Mouse (Mus musculus): ENCODE measurements around the gene Jkamp. TPM values are rescaled to one million over a fixed set of nuclear protein-coding genes. Genes with fewer than 3 reads are reported as not detected.

The Jkamp gene
- polyA plus RNA-seq, 1 experiment from 2014 or later: 112 TPM

GRCm38 (mm10) chr12:72057780-72058179 is 27.6 kb upstream of the Jkamp start:
- no peaks in the 10 kb centered on the region for H3K27me3 ChIP-seq
- no peak overlapping the region for H3K4me2 ChIP-seq
- no peaks in the 10 kb centered on the region for H3K9me3 ChIP-seq (replicated peaks)
- H3K4me3 ChIP-seq: no peak overlapping the region
- H3K4me1 ChIP-seq: no peaks in the 10 kb centered on the region
- no peak for ATAC-seq
- H3K9ac ChIP-seq: no peak overlapping the region
- no peaks in the 10 kb centered on the region for H3K36me3 ChIP-seq (ENCODE audit: poor library complexity, severe bottlenecking)
- no peak overlapping the region for H3K27ac ChIP-seq
- WGBS: 87% methylated on average over 1 of the region's 1 CpGs

- ATAC-seq: peak; percentile 31
- Histone ChIP-seq H3K27ac (0 out of 2 replicates have a peak overlapping the region, but pooled peaks have one; percentile 82), H3K4me3 (peak overlapping the region; percentile 74), H3K9ac (peak overlapping the region; percentile 80), H3K4me1 (peaks cover 13% of the 10 kb centered on the region), H3K36me3 (ENCODE audit: poor library complexity, severe bottlenecking) (0 out of 2 replicates have a peak, but pooled peaks cover 4% of the 10 kb centered on the region), H3K27me3 (peaks cover 25% of the 10 kb centered on the region), H3K4me2 (peak overlapping the region; percentile 96), H3K9me3 (replicated peaks) (no peaks in the 10 kb centered on the region)
- WGBS: 4% methylated on average over 40 of the region's 40 CpGs
Measured at GRCm38 (mm10) chr12:72069626-72070326, 15.6 kb upstream of the Jkamp start.

- H3K4me1 ChIP-seq: peaks cover 13% of the 10 kb centered on the region
- peak within 1 kb of the TSS; percentile 80 for H3K9ac ChIP-seq
- H3K9me3 ChIP-seq (replicated peaks): no peaks in the 10 kb centered on the region
- peak within 1 kb of the TSS; percentile 96 for H3K4me2 ChIP-seq
- ATAC-seq: peak; percentile 89
- under 1% methylated on average over 94 of the region's 94 CpGs for WGBS
- peaks cover 25% of the 10 kb centered on the region for H3K27me3 ChIP-seq
- 0 out of 2 replicates have a peak, but pooled peaks cover 6% of the 10 kb centered on the region for H3K36me3 ChIP-seq (ENCODE audit: poor library complexity, severe bottlenecking)
- peak within 1 kb of the TSS; percentile 74 for H3K4me3 ChIP-seq
- H3K27ac ChIP-seq: peak within 1 kb of the TSS; percentile 82
Measured at GRCm38 (mm10) chr12:72070327-72071269, 14.8 kb upstream of the Jkamp start, which contains the start of gene Gpr135. Gene Gpr135 (minus strand): TSS chr12:72071125.

- Histone ChIP-seq H3K27me3 (no peaks in the 10 kb centered on the region), H3K9me3 (replicated peaks) (no peaks in the 10 kb centered on the region), H3K4me3 (no peak overlapping the region), H3K4me2 (no peak overlapping the region), H3K36me3 (ENCODE audit: poor library complexity, severe bottlenecking) (0 out of 2 replicates have a peak, but pooled peaks cover 6% of the 10 kb centered on the region), H3K27ac (no peak overlapping the region), H3K4me1 (peaks cover 5% of the 10 kb centered on the region; the same call in 1 of the 2 replicates), H3K9ac (no peak overlapping the region)
- no peak for ATAC-seq
- 91% methylated on average over 3 of the region's 3 CpGs for WGBS
Measured at GRCm38 (mm10) chr12:72078248-72078647, 7.1 kb upstream of the Jkamp start.

GRCm38 (mm10) chr12:72081961-72082360 is 3.4 kb upstream of the Jkamp start:
- H3K9me3 ChIP-seq (replicated peaks): no peaks in the 10 kb centered on the region
- 77% methylated on average over 3 of the region's 3 CpGs for WGBS
- H3K27ac ChIP-seq: no peak overlapping the region
- peaks cover 22% of the 10 kb centered on the region for H3K4me1 ChIP-seq
- H3K27me3 ChIP-seq: no peaks in the 10 kb centered on the region
- no peak for ATAC-seq
- H3K36me3 ChIP-seq (ENCODE audit: poor library complexity, severe bottlenecking): no peaks in the 10 kb centered on the region
- no peak overlapping the region for H3K4me2 ChIP-seq
- no peak overlapping the region for H3K4me3 ChIP-seq
- H3K9ac ChIP-seq: no peak overlapping the region

GRCm38 (mm10) chr12:72082370-72082769 is 3.0 kb upstream of the Jkamp start:
- ATAC-seq: no peak
- H3K36me3 ChIP-seq (ENCODE audit: poor library complexity, severe bottlenecking): no peaks in the 10 kb centered on the region
- peaks cover 25% of the 10 kb centered on the region for H3K4me1 ChIP-seq
- no peaks in the 10 kb centered on the region for H3K27me3 ChIP-seq
- H3K4me3 ChIP-seq: no peak overlapping the region
- H3K4me2 ChIP-seq: peak overlapping the region; percentile 27
- H3K27ac ChIP-seq: no peak overlapping the region
- 46% methylated on average over 18 of the region's 18 CpGs for WGBS
- H3K9ac ChIP-seq: no peak overlapping the region
- H3K9me3 ChIP-seq (replicated peaks): no peaks in the 10 kb centered on the region

DNA sequence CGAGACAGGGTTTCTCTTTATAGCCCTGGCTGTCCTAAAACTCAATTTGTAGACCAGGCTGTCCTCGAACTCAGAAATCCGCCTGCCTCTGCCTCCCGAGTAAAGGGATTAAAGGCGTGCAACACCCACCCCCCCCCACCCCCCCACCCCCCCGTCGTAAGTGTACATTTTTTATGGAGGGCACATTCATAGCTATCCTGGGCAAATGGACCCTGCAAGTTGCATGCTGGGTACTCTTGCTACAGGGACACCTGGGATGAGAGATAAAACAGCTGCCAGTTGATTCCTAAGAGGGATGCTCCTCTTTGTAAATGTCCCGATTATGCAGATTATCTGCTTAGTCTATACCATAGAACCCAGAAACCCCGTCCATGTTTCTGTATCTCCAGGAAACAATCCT is 2.1 kb upstream of the Jkamp start:
- Histone ChIP-seq H3K27ac (no peak overlapping the region), H3K9me3 (replicated peaks) (no peaks in the 10 kb centered on the region), H3K4me3 (no peak overlapping the region), H3K36me3 (ENCODE audit: poor library complexity, severe bottlenecking) (no peaks in the 10 kb centered on the region), H3K4me1 (peaks cover 34% of the 10 kb centered on the region), H3K27me3 (no peaks in the 10 kb centered on the region), H3K9ac (no peak overlapping the region), H3K4me2 (no peak overlapping the region)
- no peak for ATAC-seq
- 87% methylated on average over 9 of the region's 9 CpGs for WGBS

DNA sequence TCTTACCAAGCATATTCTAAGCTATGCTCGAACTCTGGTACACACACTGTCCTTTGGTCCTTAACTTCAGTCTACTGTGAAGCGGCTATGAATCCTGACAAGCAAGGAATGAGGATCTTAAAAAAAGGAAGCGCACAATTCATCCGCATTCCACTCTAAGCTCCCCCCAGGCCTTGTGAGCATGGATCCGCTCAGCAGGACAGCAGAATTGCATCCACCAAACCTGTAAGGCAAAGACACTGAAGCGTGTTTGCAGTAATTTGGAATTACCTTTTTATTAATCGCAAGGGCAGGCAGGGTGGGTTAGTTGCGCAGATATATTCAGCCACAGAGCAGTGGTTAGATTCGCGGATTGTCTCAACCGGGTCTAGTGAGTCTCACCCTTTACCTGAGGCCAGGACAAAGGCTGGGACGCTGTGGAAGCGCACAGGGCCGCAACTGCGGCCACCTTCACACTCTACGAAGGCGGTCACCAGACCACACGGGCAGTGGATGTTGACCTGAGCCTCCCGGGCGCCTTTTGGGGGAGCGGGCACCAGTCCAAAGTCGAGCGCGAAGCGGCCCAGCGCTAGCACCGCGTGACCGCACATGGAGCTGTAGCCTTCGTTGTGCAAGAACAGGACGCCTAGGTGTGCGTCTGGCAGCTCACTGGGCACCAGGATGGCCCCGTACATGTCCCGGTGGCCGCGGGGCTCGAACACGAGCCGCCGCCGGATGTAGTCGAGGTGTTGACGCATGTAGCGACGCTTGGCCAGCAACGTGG is 947 bp upstream of the Jkamp start:
- peak overlapping the region; percentile 94 for H3K27ac ChIP-seq
- peak overlapping the region; percentile 76 for H3K4me2 ChIP-seq
- WGBS: 4% methylated on average over 46 of the region's 46 CpGs
- no peaks in the 10 kb centered on the region for H3K27me3 ChIP-seq
- no peaks in the 10 kb centered on the region for H3K9me3 ChIP-seq (replicated peaks)
- ATAC-seq: peak; percentile 6
- H3K4me3 ChIP-seq: peak overlapping the region; percentile 57
- H3K9ac ChIP-seq: peak overlapping the region; percentile 77
- peaks cover 38% of the 10 kb centered on the region for H3K4me1 ChIP-seq
- H3K36me3 ChIP-seq (ENCODE audit: poor library complexity, severe bottlenecking): no peaks in the 10 kb centered on the region

GRCm38 (mm10) chr12:72085024-72085328 is 413 bp upstream of the Jkamp start:
- H3K4me1 ChIP-seq: peaks cover 38% of the 10 kb centered on the region
- H3K27ac ChIP-seq: peak overlapping the region; percentile 94
- peak overlapping the region; percentile 77 for H3K9ac ChIP-seq
- no peak for ATAC-seq
- peaks cover 3% of the 10 kb centered on the region; the same call in 1 of the 2 replicates for H3K36me3 ChIP-seq (ENCODE audit: poor library complexity, severe bottlenecking)
- H3K4me3 ChIP-seq: peak overlapping the region; percentile 57
- H3K4me2 ChIP-seq: peak overlapping the region; percentile 76
- no peaks in the 10 kb centered on the region for H3K27me3 ChIP-seq
- WGBS: under 1% methylated on average over 31 of the region's 31 CpGs
- no peaks in the 10 kb centered on the region for H3K9me3 ChIP-seq (replicated peaks)

GRCm38 (mm10) chr12:72086166-72086825 is 907 bp downstream of the Jkamp start:
- Histone ChIP-seq H3K4me3 (peak overlapping the region; percentile 57), H3K9me3 (replicated peaks) (no peaks in the 10 kb centered on the region), H3K36me3 (ENCODE audit: poor library complexity, severe bottlenecking) (peaks cover 14% of the 10 kb centered on the region), H3K4me2 (peak overlapping the region; percentile 76), H3K27ac (peak overlapping the region; percentile 94), H3K4me1 (peaks cover 38% of the 10 kb centered on the region), H3K27me3 (no peaks in the 10 kb centered on the region), H3K9ac (peak overlapping the region; percentile 81)
- WGBS: under 1% methylated on average over 18 of the region's 18 CpGs
- no peak for ATAC-seq

- Histone ChIP-seq H3K4me1 (peaks cover 23% of the 10 kb centered on the region), H3K27me3 (no peaks in the 10 kb centered on the region), H3K9ac (no peak overlapping the region), H3K9me3 (replicated peaks) (no peaks in the 10 kb centered on the region), H3K36me3 (ENCODE audit: poor library complexity, severe bottlenecking) (peaks cover 49% of the 10 kb centered on the region), H3K4me2 (no peak overlapping the region), H3K4me3 (no peak overlapping the region), H3K27ac (no peak overlapping the region)
- WGBS: 89% methylated on average over 4 of the region's 4 CpGs
- no peak for ATAC-seq
Measured at GRCm38 (mm10) chr12:72089802-72090201, 4.4 kb downstream of the Jkamp start.
